Comparison of ENCODE assay signal across 10 mouse cellular contexts in genomic region chr16:94150125-94151103, GRCm38 (mm10).
DNase-seq lines count a peak whose midpoint lies in the region; ATAC-seq and TF ChIP-seq lines count a peak whose summit lies in the region.
"Had no signal": no experiment of that assay in that cellular context is flagged by ENCODE, and none has a peak within 500 bp of the region (broad histone marks: within the 10 kb centered on the region; RNA-seq: fewer than 3 reads in every experiment).

No protein-coding gene starts in this region.

- H3K4me3 ChIP-seq in MEL (ENCODE audit: control insufficient read depth in 1 of 2, insufficient read depth in 1 of 2, low read depth in 2 of 2, low read length in 2 of 2), result no peak overlapping the region
- no peak overlapping the region for H3K4me3 ChIP-seq in liver, embryonic 13.5 days (replicated peaks)

- H3K79me2 ChIP-seq in MEL (ENCODE audit: control insufficient read depth, insufficient read depth, low read length, poor library complexity), result no peaks in the 10 kb centered on the region

- H3K9ac ChIP-seq in MEL (ENCODE audit: control insufficient read depth, low read depth, low read length, poor library complexity, severe bottlenecking), result 0 out of 2 replicates have a peak overlapping the region, but pooled peaks have one; percentile 4
- H3K9ac ChIP-seq in liver, embryonic 13.5 days, result peak overlapping the region; percentile 56

- no peak for TF ChIP-seq CTCF in MEL (IDR thresholded peaks at IDR 0.05 in 2 of 3, conservative IDR thresholded peaks at IDR 0.05 in 1 of 3; ENCODE audit: control insufficient read depth in 1 of 3, insufficient read depth in 1 of 3, low read depth in 2 of 3, low read length in 3 of 3, poor library complexity in 1 of 3, severe bottlenecking in 1 of 3)

- no peak for TF ChIP-seq RAD21 in MEL (IDR thresholded peaks at IDR 0.05; ENCODE audit: low read depth, low read length)

- peak in 1 of 2 experiments; percentile 28; a peak in 1 of 4 replicates for TF ChIP-seq POLR2A in MEL (IDR thresholded peaks at IDR 0.05; ENCODE audit: control insufficient read depth in 1 of 2, insufficient read depth in 1 of 2, low read depth in 1 of 2, low read length in 2 of 2, poor library complexity in 1 of 2)

- TF ChIP-seq EP300 in MEL (IDR thresholded peaks at IDR 0.05; ENCODE audit: low read depth in 1 of 2, low read length in 2 of 2), result peak; percentile 57 to 85; a peak in 3 of 4 replicates

- H3K4me2 ChIP-seq in liver, embryonic 13.5 days, result peak overlapping the region; percentile 55

- DNase-seq in MEL (ENCODE audit: low read depth, low spot score), result peak; percentile 91
- peak; percentile 88 for DNase-seq in c-Kit-negative CD71-positive TER-119-positive erythroid progenitor cells, embryonic 14.5 days (ENCODE audit: low read depth, low spot score)
- peak; percentile 85 for DNase-seq in liver, embryonic 13.5 days
- no peak for DNase-seq in right cerebral cortex, postnatal 14 days
- no peak for DNase-seq in right cerebral cortex, postnatal 25 days
- DNase-seq: cerebellum, postnatal 36 days; kidney, adult 11 months; thymus, postnatal 14 days had no signal

- WGBS in liver, embryonic 13.5 days (ENCODE audit: insufficient replicate concordance), result 31% methylated on average over 15 of the region's 15 CpGs

- H3K27ac ChIP-seq in MEL (ENCODE audit: control insufficient read depth, low read depth, low read length), result peak overlapping the region; percentile 24; the same call in 1 of the 2 replicates
- H3K27ac ChIP-seq in liver, embryonic 13.5 days, result peak overlapping the region; percentile 82

- no peaks in the 10 kb centered on the region for H3K9me3 ChIP-seq in MEL (replicated peaks; ENCODE audit: insufficient read depth, low read length)
- no peaks in the 10 kb centered on the region for H3K9me3 ChIP-seq in liver, embryonic 13.5 days (replicated peaks)

- H3K27me3 ChIP-seq in MEL (ENCODE audit: control insufficient read depth in 1 of 2, insufficient read depth in 2 of 2, low read length in 2 of 2), result no peaks in the 10 kb centered on the region
- H3K27me3 ChIP-seq in liver, embryonic 13.5 days, result no peaks in the 10 kb centered on the region

- peak; percentile 100 for ATAC-seq in liver, embryonic 13.5 days (ENCODE audit: low read depth)
- ATAC-seq in megakaryocyte-erythroid progenitor cell, adult 5-6 weeks (replicated peaks; ENCODE audit: low FRiP score, low TSS enrichment, poor library complexity, severe bottlenecking), result peak; percentile 95
- ATAC-seq in monocyte, adult 5-6 weeks (replicated peaks; ENCODE audit: insufficient number of reproducible peaks, low FRiP score, low TSS enrichment, poor library complexity, severe bottlenecking), result no peak

- peaks cover 0 to 5% of the 10 kb centered on the region in 2 experiments; a peak in 2 of 4 replicates for H3K36me3 ChIP-seq in MEL (ENCODE audit: control insufficient read depth in 1 of 2, insufficient read depth in 2 of 2, low read length in 2 of 2)
- H3K36me3 ChIP-seq in liver, embryonic 13.5 days, result no peaks in the 10 kb centered on the region

- H3K4me1 ChIP-seq in MEL (ENCODE audit: control insufficient read depth in 1 of 2, insufficient read depth in 2 of 2, low read length in 2 of 2), result peaks cover 4 to 16% of the 10 kb centered on the region in 2 experiments
- peaks cover 47% of the 10 kb centered on the region for H3K4me1 ChIP-seq in liver, embryonic 13.5 days (replicated peaks)

TF ChIP-seq in MEL, 35 proteins besides CTCF, POLR2A, EP300 and RAD21:
- TF ChIP-seq CHD1 (IDR thresholded peaks at IDR 0.05; ENCODE audit: low read depth, low read length) (no peak), ETS1 (IDR thresholded peaks at IDR 0.05; ENCODE audit: low read depth, low read length) (peak; percentile 92), MXI1 (IDR thresholded peaks at IDR 0.05; ENCODE audit: low read depth, low read length) (peak; percentile 77), UBTF (IDR thresholded peaks at IDR 0.05; ENCODE audit: borderline replicate concordance, insufficient read depth, low read depth, low read length) (no peak), TAL1 (IDR thresholded peaks at IDR 0.05; ENCODE audit: low read length) (peak; percentile 90), NRF1 (IDR thresholded peaks at IDR 0.05; ENCODE audit: insufficient read depth, low read depth, low read length, poor library complexity, severe bottlenecking) (no peak; the same call in 1 of the 2 replicates), SIN3A (IDR thresholded peaks at IDR 0.05; ENCODE audit: low read length) (peak; percentile 67; the same call in 1 of the 2 replicates), TBP (IDR thresholded peaks at IDR 0.05; ENCODE audit: low read depth, low read length) (peak; percentile 40; the same call in 1 of the 2 replicates), MYC (IDR thresholded peaks at IDR 0.05; ENCODE audit: low read depth, low read length) (0 out of 2 replicates have a peak, but pooled peaks have one; percentile 44), SMC3 (IDR thresholded peaks at IDR 0.05; ENCODE audit: low read depth, low read length) (no peak), MAFK (IDR thresholded peaks at IDR 0.05; ENCODE audit: borderline replicate concordance, low read depth, low read length) (peak; percentile 68), MAZ (IDR thresholded peaks at IDR 0.05; ENCODE audit: low read depth, low read length) (no peak), MAX (IDR thresholded peaks at IDR 0.05; ENCODE audit: low read length) (peak; percentile 92), MYB (IDR thresholded peaks at IDR 0.05; ENCODE audit: low read depth, low read length) (no peak), ZKSCAN1 (IDR thresholded peaks at IDR 0.05; ENCODE audit: low read depth, low read length) (no peak), NELFE (IDR thresholded peaks at IDR 0.05; ENCODE audit: low read depth, low read length) (no peak), BHLHE40 (IDR thresholded peaks at IDR 0.05; ENCODE audit: borderline replicate concordance, low read depth, low read length) (peak; percentile 81), JUND (IDR thresholded peaks at IDR 0.05; ENCODE audit: low read depth, low read length) (no peak), ELF1 (IDR thresholded peaks at IDR 0.05; ENCODE audit: low read depth, low read length) (no peak), MEF2A (IDR thresholded peaks at IDR 0.05; ENCODE audit: extremely low read depth, insufficient replicate concordance, low read depth, low read length, poor library complexity, severe bottlenecking) (no peak), ZC3H11A (IDR thresholded peaks at IDR 0.05; ENCODE audit: low read depth, low read length) (no peak), POLR2AphosphoS5 (IDR thresholded peaks at IDR 0.05; ENCODE audit: borderline replicate concordance, low read depth, low read length) (no peak), ZNF384 (IDR thresholded peaks at IDR 0.05; ENCODE audit: low read depth, low read length) (no peak), CHD2 (IDR thresholded peaks at IDR 0.05; ENCODE audit: low read length) (no peak), E2F4 (IDR thresholded peaks at IDR 0.05; ENCODE audit: borderline replicate concordance, low read depth, low read length) (no peak), TCF12 (IDR thresholded peaks at IDR 0.05; ENCODE audit: low read depth, low read length) (peak; percentile 92), USF1 (IDR thresholded peaks at IDR 0.05; ENCODE audit: low read depth, low read length) (peak; percentile 96), POLR2AphosphoS2 (IDR thresholded peaks at IDR 0.05; ENCODE audit: low read length) (no peak), RCOR1 (IDR thresholded peaks at IDR 0.05; ENCODE audit: low read depth, low read length) (no peak), KAT2A (conservative IDR thresholded peaks at IDR 0.05; ENCODE audit: low read depth, low read length) (no peak), HCFC1 (IDR thresholded peaks at IDR 0.05; ENCODE audit: low read depth, low read length) (no peak), GABPA (IDR thresholded peaks at IDR 0.05; ENCODE audit: low read depth, low read length) (no peak), USF2 (IDR thresholded peaks at IDR 0.05; ENCODE audit: borderline replicate concordance in 1 of 2, insufficient read depth in 1 of 2, low read depth in 1 of 2, low read length in 2 of 2) (peak; percentile 56 to 86; a peak in 3 of 4 replicates), ZMIZ1 (IDR thresholded peaks at IDR 0.05; ENCODE audit: low read depth, low read length) (no peak), GATA1 (IDR thresholded peaks at IDR 0.05; ENCODE audit: low read depth, low read length) (peak; percentile 89)

Comparison
In these comparisons a context has a peak if more than half of its experiments do, and no peak if none do; other contexts are left out.
1. DNase-seq: peak in MEL (single experiment), c-Kit-negative CD71-positive TER-119-positive erythroid progenitor cells, embryonic 14.5 days (single experiment) and liver, embryonic 13.5 days (single experiment); none in right cerebral cortex, postnatal 14 days (single experiment) and right cerebral cortex, postnatal 25 days (single experiment).